Mouse (Mus musculus) liver, adult 2 months (tissue): ENCODE results near the gene Eif3b.

ENCODE experiments used
- CTCF ChIP-seq: fragments of 200-500 bp; IDR thresholded peaks from 2 replicates; pipeline ENCODE4 v1.5.1; 2011; ENCODE audit warnings: low read depth, low read length, control low read depth
- POLR2A ChIP-seq: fragments of 200-500 bp; IDR thresholded peaks from 2 replicates; pipeline ENCODE4 v1.6.1; 2011; ENCODE audit warnings: low read length, control low read depth; ENCODE audit not compliant: insufficient read depth; ENCODE audit errors: extremely low read depth

- no peak for TF ChIP-seq POLR2A
- TF ChIP-seq CTCF = no peak
Measured at GRCm38 (mm10) chr5:140391435-140391834, 27.7 kb upstream of the Eif3b start.
